9 mouse cellular contexts compared by ENCODE assay signal in the genomic region with DNA sequence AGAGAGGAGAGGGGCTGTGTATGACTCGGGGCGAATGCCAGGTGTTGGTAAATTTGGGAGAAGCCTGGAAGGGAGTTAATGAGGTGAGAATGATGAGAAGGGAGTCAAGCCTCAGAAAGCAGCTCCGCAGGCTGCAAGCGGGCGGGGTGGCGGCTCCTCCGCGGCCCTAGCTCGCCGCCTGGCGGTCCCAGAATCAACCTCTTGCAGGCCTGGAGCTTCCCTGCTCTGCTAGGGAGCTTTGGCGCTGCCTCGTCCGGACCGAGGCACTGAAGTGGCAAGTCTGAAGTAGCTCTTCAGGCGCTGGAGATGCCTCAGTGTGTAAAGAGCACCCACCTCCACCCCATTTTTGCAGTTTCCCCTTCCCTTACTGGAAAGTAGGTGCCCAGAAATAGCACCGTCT. TPM values are rescaled to one million over a fixed set of nuclear protein-coding genes. Genes with fewer than 3 reads are reported as not detected.
DNase-seq lines count a peak whose midpoint lies in the region; ATAC-seq and TF ChIP-seq lines count a peak whose summit lies in the region.
"Had no signal": no experiment of that assay in that cellular context is flagged by ENCODE, and none has a peak within 500 bp of the region (broad histone marks: within the 10 kb centered on the region; RNA-seq: fewer than 3 reads in every experiment).

No protein-coding gene starts in this region.

- intact Hi-C loops in heart, postnatal 10 days (cut with DNase I) = loop anchor here (1.0 to 5.0 kb wide), 4 partner anchors 35 to 241 kb away; no protein-coding TSS in a partner anchor

- no peak for TF ChIP-seq POLR2A in CH12.LX (IDR thresholded peaks at IDR 0.05; ENCODE audit: low read depth, low read length)
- no peak for TF ChIP-seq POLR2A in olfactory bulb, adult 2 months (IDR thresholded peaks at IDR 0.05; ENCODE audit: insufficient read depth, low read depth, low read length)
- no peak for TF ChIP-seq POLR2A in thymus, adult 2 months (IDR thresholded peaks at IDR 0.05; ENCODE audit: control insufficient read depth, extremely low read depth, insufficient read depth, low read length, poor library complexity)

- in situ Hi-C loops in CH12.LX (cut with MboI; ENCODE audit: low pct_ligation_motif_present, low pct_unique_long_range_greater_than_20kb, low sequenced_read_pairs) = loop anchor here (5.0 to 10.0 kb wide), 2 partner anchors 81 to 353 kb away; a partner anchor contains a TSS

- dilution Hi-C loops in CH12.LX (cut with MboI; ENCODE audit: extremely low pct_ligation_motif_present, extremely low pct_unique_long_range_greater_than_20kb, low sequenced_read_pairs) = no loop called here

- no peak overlapping the region for H3K27ac ChIP-seq in CH12.LX (ENCODE audit: insufficient read depth, low read depth)
- H3K27ac ChIP-seq in forebrain, embryonic 14.5 days (ENCODE audit: low read depth, low read length) = no peak overlapping the region
- no peak overlapping the region for H3K27ac ChIP-seq in liver, postnatal 0 days (ENCODE audit: low read depth)
- no peak overlapping the region for H3K27ac ChIP-seq in olfactory bulb, adult 2 months (ENCODE audit: insufficient read depth, low read depth, low read length)
- no peak overlapping the region for H3K27ac ChIP-seq in thymus, adult 2 months (ENCODE audit: control insufficient read depth, insufficient read depth, low read length)

- peaks cover 98% of the 10 kb centered on the region for H3K27me3 ChIP-seq in CH12.LX (replicated peaks)
- peaks cover 83% of the 10 kb centered on the region for H3K27me3 ChIP-seq in forebrain, embryonic 14.5 days (replicated peaks; ENCODE audit: control insufficient read depth, insufficient read depth, low read length)
- H3K27me3 ChIP-seq in liver, postnatal 0 days (ENCODE audit: insufficient read depth, low read length) = peaks cover 88% of the 10 kb centered on the region
- peaks cover 42% of the 10 kb centered on the region for H3K27me3 ChIP-seq in thymus, adult 2 months (ENCODE audit: control insufficient read depth, insufficient read depth, low read length)

- peaks cover 2% of the 10 kb centered on the region for H3K9me3 ChIP-seq in CH12.LX (replicated peaks; ENCODE audit: low read length)
- no peaks in the 10 kb centered on the region for H3K9me3 ChIP-seq in forebrain, embryonic 14.5 days (replicated peaks; ENCODE audit: control insufficient read depth, low read length)
- H3K9me3 ChIP-seq in liver, postnatal 0 days (ENCODE audit: low read length) = no peaks in the 10 kb centered on the region

- H3K9ac ChIP-seq in CH12.LX (ENCODE audit: insufficient read depth, low read depth) = peak overlapping the region; percentile 8; the same call in 1 of the 2 replicates
- peak overlapping the region; percentile 58; the same call in 1 of the 2 replicates for H3K9ac ChIP-seq in forebrain, embryonic 14.5 days (ENCODE audit: low read length)
- H3K9ac ChIP-seq in liver, postnatal 0 days (replicated peaks) = no peak overlapping the region

- peak; percentile 83 for ATAC-seq in forebrain, embryonic 14.5 days
- ATAC-seq in liver, postnatal 0 days = peak; percentile 59; the same call in 1 of the 2 replicates

- H3K4me3 ChIP-seq in CH12.LX (replicated peaks in 1 of 3; ENCODE audit: low read depth in 2 of 3, low read length in 2 of 3, poor library complexity in 1 of 3) = peak overlapping the region; percentile 40 to 52 (median 43)
- peak overlapping the region; percentile 44 for H3K4me3 ChIP-seq in forebrain, embryonic 14.5 days (ENCODE audit: low read depth, low read length)
- H3K4me3 ChIP-seq in liver, postnatal 0 days (ENCODE audit: low read depth, low read length) = no peak overlapping the region
- H3K4me3 ChIP-seq in olfactory bulb, adult 2 months (ENCODE audit: insufficient read depth, low read depth, low read length) = 0 out of 2 replicates have a peak overlapping the region, but pooled peaks have one; percentile 5
- no peak overlapping the region for H3K4me3 ChIP-seq in thymus, adult 2 months (ENCODE audit: control insufficient read depth, insufficient read depth, low read length)

- H3K4me2 ChIP-seq in CH12.LX (ENCODE audit: insufficient read depth, low read depth, poor library complexity, severe bottlenecking) = peak overlapping the region; percentile 53
- H3K4me2 ChIP-seq in forebrain, embryonic 14.5 days (ENCODE audit: low read length) = peak overlapping the region; percentile 92
- H3K4me2 ChIP-seq in liver, postnatal 0 days (ENCODE audit: low read depth, low read length) = peak overlapping the region; percentile 20; the same call in 1 of the 2 replicates

- H3K36me3 ChIP-seq in CH12.LX (replicated peaks in 1 of 2; ENCODE audit: control insufficient read depth in 1 of 2, insufficient read depth in 1 of 2, low read length in 1 of 2) = no peaks in the 10 kb centered on the region
- H3K36me3 ChIP-seq in forebrain, embryonic 14.5 days (ENCODE audit: control insufficient read depth, insufficient read depth, low read length) = no peaks in the 10 kb centered on the region
- no peaks in the 10 kb centered on the region for H3K36me3 ChIP-seq in liver, postnatal 0 days (replicated peaks; ENCODE audit: insufficient read depth, low read length)
- H3K36me3 ChIP-seq in thymus, adult 2 months (ENCODE audit: control insufficient read depth, insufficient read depth, low read length) = no peaks in the 10 kb centered on the region

- peak; percentile 62 for DNase-seq in CH12.LX (ENCODE audit: extremely low read depth)
- DNase-seq in c-Kit-positive CD71-positive TER-119-positive erythroid progenitor cells, embryonic 14.5 days (ENCODE audit: low spot score) = peak; percentile 15
- DNase-seq in forebrain, embryonic 14.5 days (ENCODE audit: low spot score) = peak; percentile 89
- DNase-seq in heart, postnatal 10 days = peak; percentile 89 to 91
- DNase-seq in kidney, postnatal 4 days = peak; percentile 91 to 94
- peak; percentile 79 for DNase-seq in liver, postnatal 0 days
- DNase-seq in thymus, adult 2 months = peak; percentile 67

- WGBS in forebrain, embryonic 14.5 days = under 1% methylated on average over 17 of the region's 17 CpGs
- under 1% methylated on average over 17 of the region's 17 CpGs for WGBS in liver, postnatal 0 days (ENCODE audit: insufficient replicate concordance)
- 2% methylated on average over 17 of the region's 17 CpGs for WGBS in olfactory bulb, adult 2 months
- WGBS in thymus, adult 2 months = 1% methylated on average over 17 of the region's 17 CpGs

- no peak for TF ChIP-seq EP300 in CH12.LX (IDR thresholded peaks at IDR 0.05; ENCODE audit: low read length)
- no peak for TF ChIP-seq EP300 in liver, postnatal 0 days (IDR thresholded peaks at IDR 0.05; ENCODE audit: low read depth)

- TF ChIP-seq RAD21 in CH12.LX (IDR thresholded peaks at IDR 0.05; ENCODE audit: low read depth, low read length) = peak; percentile 81

- H3K79me2 ChIP-seq in CH12.LX (replicated peaks; ENCODE audit: control insufficient read depth, extremely low read depth, insufficient read depth, poor library complexity, severe bottlenecking) = no peaks in the 10 kb centered on the region

- peaks cover 5 to 36% of the 10 kb centered on the region in 2 experiments; a peak in 3 of 4 replicates for H3K4me1 ChIP-seq in CH12.LX (ENCODE audit: control insufficient read depth in 1 of 2, insufficient read depth in 2 of 2)
- peaks cover 8% of the 10 kb centered on the region for H3K4me1 ChIP-seq in forebrain, embryonic 14.5 days (ENCODE audit: control insufficient read depth, insufficient read depth, low read length)
- H3K4me1 ChIP-seq in liver, postnatal 0 days (ENCODE audit: insufficient read depth) = peaks cover 29% of the 10 kb centered on the region
- H3K4me1 ChIP-seq in olfactory bulb, adult 2 months (ENCODE audit: control insufficient read depth, insufficient read depth, low read length) = peaks cover 45% of the 10 kb centered on the region
- peaks cover 19% of the 10 kb centered on the region; the same call in 1 of the 2 replicates for H3K4me1 ChIP-seq in thymus, adult 2 months (replicated peaks; ENCODE audit: control insufficient read depth, insufficient read depth, low read length)

- peak in 1 of 2 experiments; percentile 91; a peak in 2 of 4 replicates for TF ChIP-seq CTCF in CH12.LX (conservative IDR thresholded peaks at IDR 0.05 in 1 of 2, IDR thresholded peaks at IDR 0.05 in 1 of 2; ENCODE audit: low read depth in 2 of 2, low read length in 2 of 2)
- TF ChIP-seq CTCF in liver, postnatal 0 days (IDR thresholded peaks at IDR 0.05; ENCODE audit: low read depth) = peak; percentile 77
- peak; percentile 79 for TF ChIP-seq CTCF in olfactory bulb, adult 2 months (IDR thresholded peaks at IDR 0.05; ENCODE audit: insufficient read depth, low read depth, low read length)
- peak; percentile 81; the same call in 1 of the 2 replicates for TF ChIP-seq CTCF in thymus, adult 2 months (IDR thresholded peaks at IDR 0.05; ENCODE audit: borderline replicate concordance, control insufficient read depth, extremely low read depth, insufficient read depth, low read length, poor library complexity)

TF ChIP-seq in CH12.LX, 34 proteins besides CTCF, POLR2A, EP300 and RAD21 (continues in another document):
- no peak for TF ChIP-seq ETS1 (conservative IDR thresholded peaks at IDR 0.05; ENCODE audit: low read depth, low read length)
- no peak for TF ChIP-seq NELFE (IDR thresholded peaks at IDR 0.05; ENCODE audit: low read depth, low read length)
- TF ChIP-seq MAZ (IDR thresholded peaks at IDR 0.05; ENCODE audit: low read depth, low read length) = peak; percentile 81; the same call in 1 of the 2 replicates
- no peak for TF ChIP-seq POLR2AphosphoS2 (IDR thresholded peaks at IDR 0.05; ENCODE audit: low read depth, low read length)
- TF ChIP-seq USF2 (conservative IDR thresholded peaks at IDR 0.05; ENCODE audit: low read depth, low read length) = no peak
- TF ChIP-seq NRF1 (IDR thresholded peaks at IDR 0.05; ENCODE audit: low read depth, low read length) = no peak
- no peak for TF ChIP-seq JUND (conservative IDR thresholded peaks at IDR 0.05; ENCODE audit: low read depth, low read length)
- peak; percentile 53 for TF ChIP-seq ZC3H11A (IDR thresholded peaks at IDR 0.05; ENCODE audit: low read depth, low read length)
- TF ChIP-seq PAX5 (IDR thresholded peaks at IDR 0.05; ENCODE audit: low read length) = no peak
- TF ChIP-seq SIN3A (IDR thresholded peaks at IDR 0.05; ENCODE audit: low read length) = no peak; the same call in 1 of the 2 replicates
- no peak for TF ChIP-seq KAT2A (IDR thresholded peaks at IDR 0.05; ENCODE audit: insufficient replicate concordance, low read length)
- no peak for TF ChIP-seq RCOR1 (conservative IDR thresholded peaks at IDR 0.05; ENCODE audit: low read depth, low read length)
- no peak for TF ChIP-seq CHD1 (IDR thresholded peaks at IDR 0.05; ENCODE audit: low read depth, low read length)

RNA-seq across cellular contexts. Expression of a gene that starts 3.0 kb away (rescaled TPM):
- total RNA-seq in CH12.LX (2012; rRNA removed) (0.21 TPM in 1 of 2 replicates, not detected in the other), CH12.LX (2014; rRNA removed) (not detected in 2 replicates)
- not detected in 2 replicates for polyA plus RNA-seq in CH12.LX (2012; ENCODE audit: insufficient read length, low read depth)
- 0.26 and 0.50 TPM in 2 replicates for polyA plus RNA-seq in forebrain, embryonic 14.5 days (2014; fragmentation: Nextera tagmentation; extraction: Ambion mirVana)
- total RNA-seq in heart, postnatal 10 days (2021) = 1 to 10 TPM; 2.5 to 2.6 TPM
- 0.12 and 0.40 TPM in 2 replicates for polyA plus RNA-seq in liver, postnatal 0 days (2015; fragmentation: Nextera tagmentation; extraction: Ambion mirVana)
- not detected in 2 replicates for polyA plus RNA-seq in olfactory bulb, adult 2 months (2012; ENCODE audit: insufficient read depth, insufficient read length, low replicate concordance, missing spikeins)
- 7.0 and 9.2 TPM in 2 replicates for polyA plus RNA-seq in thymus, adult 2 months (2012; rRNA removed)
- polyA plus RNA-seq: erythroblast, embryonic 14.5 days had no signal

Comparison
In these comparisons a context has a peak if more than half of its experiments do, and no peak if none do; other contexts are left out.
1. DNase-seq: peak in every context shown above with its lines; median percentile 92 in kidney, postnatal 4 days; 90 in heart, postnatal 10 days; 89 in forebrain, embryonic 14.5 days; 79 in liver, postnatal 0 days; 67 in thymus, adult 2 months; 62 in CH12.LX; 15 in c-Kit-positive CD71-positive TER-119-positive erythroid progenitor cells, embryonic 14.5 days.
2. H3K4me2 ChIP-seq: peak in every context shown above with its lines; median percentile 92 in forebrain, embryonic 14.5 days; 53 in CH12.LX; 20 in liver, postnatal 0 days.
3. H3K4me3 ChIP-seq: peak in CH12.LX (3 of 3), forebrain, embryonic 14.5 days (single experiment) and olfactory bulb, adult 2 months (single experiment); none in liver, postnatal 0 days (single experiment) and thymus, adult 2 months (single experiment).